Mouse (Mus musculus): Measurements from ENCODE around the gene Treh. TPM values are rescaled to one million over a fixed set of nuclear protein-coding genes. Genes with fewer than 3 reads are reported as not detected.

Treh gene
- total RNA-seq, 2 experiments from 2014 or later = not detected

GRCm38 (mm10) chr9:44732921-44733530 lies 60.0 kb downstream of the Treh start:
- no peak for DNase-seq (ENCODE audit: extremely low spot score in 1 of 2, low spot score in 1 of 2)

- DNase-seq (ENCODE audit: extremely low spot score in 1 of 2, low spot score in 1 of 2) = no peak
Observed at GRCm38 (mm10) chr9:44733671-44734523, 60.9 kb downstream of the Treh start.

- DNase-seq (ENCODE audit: extremely low spot score in 1 of 2, low spot score in 1 of 2) = peak in 1 of 2 experiments; percentile 48
Observed at GRCm38 (mm10) chr9:44734524-44735494, 61.8 kb downstream of the Treh start, which contains the start of gene Phldb1. TSS of gene Phldb1 (minus strand) at chr9:44735198.

GRCm38 (mm10) chr9:44735886-44736285 lies 62.9 kb downstream of the Treh start:
- no peak for DNase-seq (ENCODE audit: extremely low spot score in 1 of 2, low spot score in 1 of 2)

Other genes starting within 250 kb of the Treh start
- not detected for gene Foxr1, start 232.1 kb upstream of the Treh start, total RNA-seq (2021)
- not detected for gene Upk2, start 218.3 kb upstream of the Treh start, total RNA-seq (2021)
- 10 to 100 TPM; 59.2 to 78.1 TPM for gene Bcl9l, start 190.4 kb upstream of the Treh start, total RNA-seq (2021)
- gene Cxcr5, start 111.4 kb upstream of the Treh start, total RNA-seq (2021) = not detected
- gene Ddx6, start 68.3 kb upstream of the Treh start, total RNA-seq (2021) = 100 to 1,000 TPM; 117 to 126 TPM
- 100 to 1,000 TPM in 1 of 2 experiments, 10 to 100 TPM in 1; 88.6 to 106 TPM for gene Phldb1, start 62.0 kb downstream of the Treh start, total RNA-seq (2021)
- gene Arcn1, start 94.6 kb downstream of the Treh start, total RNA-seq (2021) = 100 to 1,000 TPM in 1 of 2 experiments, 10 to 100 TPM in 1; 97.3 to 102 TPM
- 10 to 100 TPM; 75.1 to 75.8 TPM for gene Ift46, start 94.7 kb downstream of the Treh start, total RNA-seq (2021)
- gene Tmem25, start 126.1 kb downstream of the Treh start, total RNA-seq (2021) = 10 to 100 TPM; 44.3 to 55.8 TPM
- 1 to 10 TPM; 1.2 to 1.3 TPM for gene Ttc36, start 129.8 kb downstream of the Treh start, total RNA-seq (2021)
- 10 to 100 TPM; 46.7 to 64.4 TPM for gene Kmt2a, start 208.1 kb downstream of the Treh start, total RNA-seq (2021)
- 100 to 1,000 TPM; 300 to 376 TPM for gene Atp5l, start 247.5 kb downstream of the Treh start, total RNA-seq (2021)